Mouse (Mus musculus) ovary, postnatal 14 days (tissue): ENCODE data around the gene Plekhg3.

Experiments used
- DNase-seq: peaks from one replicate; pipeline ENCODE4 v3.0.0; 2022; ENCODE audit warnings: low spot score

Plekhg3 gene

DNA sequence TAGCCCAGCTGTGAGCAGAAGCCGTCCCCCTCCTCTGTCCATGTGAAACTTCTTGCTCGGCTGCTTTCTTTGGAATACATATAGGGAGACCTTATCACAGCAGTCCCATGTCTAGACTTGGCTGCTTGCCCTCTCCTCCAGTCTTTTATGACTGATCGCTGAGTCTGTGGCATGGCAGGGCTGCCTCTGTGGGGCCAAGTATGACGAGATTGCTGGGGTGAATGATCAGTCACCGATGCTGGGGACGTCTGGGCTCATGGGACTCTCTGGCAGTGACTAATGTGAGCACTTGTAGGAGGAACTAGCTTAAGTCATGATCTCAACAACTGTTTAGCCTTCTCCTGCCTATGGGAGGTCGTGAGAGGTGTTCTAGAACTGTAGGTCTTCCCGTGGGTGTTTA lies 21.6 kb downstream of the Plekhg3 start:
- no peak for DNase-seq

DNA sequence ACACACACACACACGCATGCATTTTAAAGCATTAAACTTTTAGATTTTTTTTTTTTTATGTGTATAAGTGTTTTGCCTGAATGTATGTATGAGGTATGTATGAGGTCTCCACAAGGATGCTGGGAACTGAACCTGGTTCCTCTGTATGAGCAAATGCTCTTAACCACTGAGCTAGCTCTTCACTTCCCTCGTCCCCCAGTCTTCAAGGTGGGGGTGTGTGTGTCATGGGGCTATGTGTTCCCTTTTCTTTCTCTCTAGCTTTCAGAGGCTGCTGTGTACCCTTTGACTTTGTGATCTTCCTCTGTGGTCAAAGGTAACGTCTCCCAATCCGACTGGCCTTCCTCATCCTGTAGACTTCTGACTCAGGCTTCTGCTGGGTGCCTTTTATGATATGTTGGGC lies 22.3 kb downstream of the Plekhg3 start:
- DNase-seq, result no peak

DNA sequence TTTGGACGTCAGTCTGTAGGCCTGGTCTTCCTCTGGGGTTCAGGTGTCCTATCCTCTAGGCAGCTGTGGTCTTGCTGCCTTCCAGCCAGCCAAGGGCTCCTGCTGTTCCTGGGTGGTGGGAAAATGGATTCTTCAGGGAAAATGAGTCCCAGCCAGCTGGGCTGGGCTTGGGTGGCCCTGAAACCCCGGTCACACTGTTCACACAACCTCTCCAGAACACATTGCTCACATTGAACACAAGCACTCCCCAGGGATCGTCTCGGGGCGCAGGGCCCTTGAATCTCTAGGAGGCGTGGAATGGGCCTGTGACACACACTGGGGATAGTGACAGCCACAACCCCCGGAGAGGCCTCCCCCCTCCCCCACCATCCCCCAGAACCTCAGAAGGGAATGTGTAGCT lies 23.2 kb downstream of the Plekhg3 start:
- DNase-seq, result no peak

DNA sequence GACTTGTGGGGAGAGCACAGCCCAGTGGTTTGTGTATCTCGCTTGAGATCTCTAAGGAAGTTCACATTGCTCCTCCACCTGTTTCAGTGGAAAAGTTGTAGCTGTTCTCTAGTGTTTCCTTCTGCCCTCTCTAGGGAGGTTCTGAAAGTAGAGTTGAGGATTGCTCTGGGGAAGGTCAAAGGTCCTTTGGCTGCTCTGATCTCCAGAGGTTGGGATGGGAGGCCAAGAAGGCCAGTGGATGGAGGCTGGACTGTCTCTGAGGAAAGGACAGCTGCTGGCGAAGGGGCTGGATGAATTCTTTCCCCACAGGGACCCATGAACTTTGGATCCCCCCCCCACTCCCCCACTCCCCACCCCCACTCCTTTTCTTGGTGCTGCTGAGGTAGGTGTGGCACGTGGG lies 23.7 kb downstream of the Plekhg3 start:
- no peak for DNase-seq

DNA sequence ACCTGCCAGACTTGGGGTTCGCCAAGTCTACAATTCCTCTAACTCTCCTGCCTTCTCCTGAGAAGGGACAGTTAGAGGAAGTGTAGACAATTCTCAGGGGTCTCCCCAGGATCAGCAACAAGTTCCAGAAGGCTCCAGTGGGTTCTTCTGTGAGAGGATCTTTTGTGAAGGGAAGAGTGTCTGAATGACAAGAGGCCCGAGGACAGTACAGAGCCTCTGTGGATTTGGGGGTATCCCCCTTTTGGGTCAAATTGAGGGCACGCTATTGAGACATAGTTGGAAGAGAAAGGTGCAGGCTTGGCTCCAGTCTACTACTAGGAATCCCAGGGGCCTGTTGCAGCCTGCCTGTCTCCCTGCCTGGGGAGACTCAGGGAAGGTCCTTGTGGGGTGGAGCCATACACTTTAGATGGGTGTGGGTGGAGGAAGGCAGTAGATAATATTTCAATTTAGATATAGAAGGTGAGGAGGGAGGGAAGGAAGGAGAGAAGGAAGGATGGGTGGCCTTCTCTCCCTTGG lies 24.2 kb downstream of the Plekhg3 start:
- DNase-seq, result no peak

DNA sequence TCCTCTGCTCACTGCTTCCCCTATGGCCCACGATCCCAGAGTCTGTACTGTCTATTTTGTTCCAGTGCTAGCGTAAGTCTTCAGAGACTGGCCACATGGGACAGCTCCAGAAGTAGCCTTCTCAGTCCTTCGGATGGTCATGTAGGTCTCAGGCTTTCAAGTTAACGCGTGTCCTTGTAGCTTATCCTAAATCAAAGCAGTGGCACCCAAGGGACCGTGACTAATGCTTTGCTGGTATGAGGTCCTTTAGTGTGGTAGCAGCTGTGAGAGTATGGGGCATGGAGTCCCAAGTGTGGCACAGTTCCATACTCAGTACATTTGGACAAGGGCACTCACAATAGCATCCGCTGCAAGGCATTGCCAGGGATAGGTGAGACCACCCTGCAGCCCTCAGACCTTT lies 25.5 kb downstream of the Plekhg3 start:
- DNase-seq, result no peak

DNA sequence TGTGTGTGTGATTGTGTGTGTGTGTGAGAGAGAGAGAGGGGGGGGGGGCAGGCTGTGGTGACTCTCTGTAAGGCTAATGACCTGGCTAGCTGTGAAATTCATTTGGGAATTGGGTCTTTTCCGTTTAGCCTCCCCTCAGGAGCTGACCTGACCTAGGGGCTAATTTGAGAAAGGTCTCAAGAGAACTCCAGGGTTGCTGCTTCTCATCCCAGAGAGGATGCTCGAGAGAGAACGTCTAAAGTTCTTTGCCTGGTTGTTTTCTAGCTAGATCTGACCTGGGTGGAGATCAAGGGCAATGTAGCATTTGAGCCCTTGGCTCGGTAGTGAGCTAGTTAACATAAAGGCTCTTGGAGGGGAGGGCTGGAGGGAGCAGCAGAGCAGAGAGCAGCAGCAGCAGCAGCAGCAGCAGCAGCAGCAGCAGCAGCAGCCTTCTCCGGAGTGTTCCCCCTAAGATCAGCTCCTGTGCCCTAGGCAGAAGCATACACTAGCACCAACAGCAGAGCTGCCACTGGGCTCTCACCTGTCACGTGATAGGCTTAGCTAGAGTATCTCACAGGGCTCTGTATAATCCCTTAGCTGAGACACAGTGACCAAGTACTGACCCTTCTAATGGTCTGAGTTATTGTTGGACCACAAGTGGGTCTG lies 26.2 kb downstream of the Plekhg3 start:
- DNase-seq, result no peak

DNA sequence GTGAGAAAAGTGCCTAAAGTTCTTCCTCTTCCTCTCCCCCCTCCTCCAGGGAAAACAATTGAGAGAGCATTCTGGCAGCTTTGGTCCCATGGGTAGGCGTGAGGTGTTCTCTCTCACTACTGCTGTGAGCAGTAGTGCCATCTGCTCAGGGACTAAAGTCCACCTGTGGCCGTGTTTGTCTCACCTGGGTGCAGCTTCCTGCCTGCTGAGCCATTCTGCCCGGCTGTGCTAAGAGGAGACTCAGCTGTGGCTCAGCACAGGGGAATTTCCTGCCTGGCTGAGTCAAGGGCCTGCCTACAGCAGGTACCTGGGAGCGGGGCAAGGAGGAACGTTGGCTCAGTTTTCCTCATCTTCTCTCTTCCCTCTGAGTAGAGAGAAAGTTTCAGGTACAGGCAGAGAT lies 27.5 kb downstream of the Plekhg3 start:
- no peak for DNase-seq

DNA sequence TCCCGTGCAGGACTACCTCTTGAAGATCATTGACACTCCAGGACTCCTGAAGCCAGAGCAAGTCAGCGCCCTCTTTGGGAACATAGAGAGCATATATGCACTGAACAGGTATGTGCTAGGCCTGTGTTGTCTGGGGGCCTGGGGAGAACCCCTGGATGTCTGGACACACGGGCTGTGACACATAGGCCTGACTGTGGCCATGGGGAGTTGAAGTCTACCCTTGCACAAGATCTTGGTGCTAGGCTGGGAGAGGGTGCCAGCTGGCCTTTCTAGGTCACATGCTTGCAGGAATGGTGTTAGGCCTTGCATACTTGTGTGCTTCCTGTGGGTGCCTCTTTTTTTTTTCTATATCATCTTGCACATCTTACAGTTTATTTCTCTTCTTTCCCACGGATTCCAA lies 31.5 kb downstream of the Plekhg3 start:
- DNase-seq, result no peak

DNA sequence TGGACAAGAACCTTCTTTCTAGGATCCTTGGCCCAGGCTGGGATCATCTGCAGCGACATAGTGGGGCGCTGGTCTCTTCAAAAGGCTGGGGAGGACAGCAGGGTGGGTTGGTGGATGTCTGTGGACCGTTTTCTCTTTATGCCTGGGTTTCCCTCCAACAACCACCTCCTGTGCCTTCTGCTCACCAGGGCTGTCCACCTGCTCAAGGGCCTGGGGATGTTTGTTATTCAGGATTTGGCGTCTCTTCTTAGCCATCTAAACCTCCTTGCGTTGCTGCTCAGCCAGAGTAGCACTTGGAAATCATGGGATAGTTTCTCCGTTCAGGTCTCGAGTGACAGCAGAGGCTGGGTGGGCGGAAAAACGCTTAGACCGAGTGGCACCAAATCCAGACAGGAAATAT lies 35.6 kb downstream of the Plekhg3 start:
- no peak for DNase-seq

DNA sequence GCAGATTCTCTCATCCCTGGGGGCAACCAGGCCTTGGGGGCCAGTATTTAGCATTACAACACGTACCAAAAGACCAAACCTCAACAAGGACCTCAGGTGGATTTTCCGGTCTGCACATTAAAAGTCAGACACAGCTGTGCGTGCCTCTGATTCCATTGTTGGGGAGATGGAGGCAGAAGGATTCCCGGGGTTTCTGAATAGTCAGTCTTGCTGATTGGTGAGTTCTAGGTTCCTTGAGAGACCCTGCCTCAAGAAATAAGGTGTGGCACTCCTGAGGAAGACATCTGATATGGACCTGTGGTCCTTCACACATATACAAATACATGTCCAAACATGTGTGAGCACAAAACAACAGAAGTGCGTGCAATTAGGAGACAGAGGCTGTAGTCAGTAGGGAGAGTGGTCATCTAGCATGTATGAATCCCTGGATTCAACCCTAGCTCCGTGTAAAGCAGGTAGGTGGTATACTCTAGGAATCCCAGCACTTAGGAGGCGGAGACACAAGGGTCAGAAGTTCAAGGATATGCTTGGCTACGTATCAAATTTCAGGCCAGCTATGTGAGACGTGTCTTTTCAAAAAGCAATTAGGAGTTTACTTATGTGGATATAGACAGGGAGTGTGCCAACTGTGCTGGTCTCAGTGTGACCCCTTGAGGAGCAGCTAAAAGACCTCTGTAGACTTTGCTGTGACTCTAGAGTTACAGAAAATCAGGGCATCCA lies 39.7 kb downstream of the Plekhg3 start:
- no peak for DNase-seq

DNA sequence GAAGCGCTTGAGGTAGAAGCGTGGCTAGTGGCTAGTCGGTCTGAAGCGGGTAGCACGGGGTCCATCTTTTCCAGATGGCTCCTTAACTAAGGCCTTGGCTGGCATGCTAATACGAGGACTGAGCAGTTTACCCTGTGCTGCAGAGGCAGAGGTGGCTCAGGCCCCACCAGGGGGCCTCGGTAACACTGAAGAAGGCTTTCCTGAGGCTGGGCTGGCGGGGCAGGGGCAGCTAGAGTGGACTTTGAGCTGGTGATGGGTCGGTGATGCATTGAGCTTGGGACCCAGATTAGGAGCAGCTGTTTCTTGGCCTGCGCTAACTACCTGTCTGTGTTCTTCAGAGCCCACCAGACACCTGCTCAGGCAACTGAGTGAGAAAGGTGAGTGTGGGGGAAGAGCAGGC lies 40.6 kb downstream of the Plekhg3 start:
- no peak for DNase-seq

DNA sequence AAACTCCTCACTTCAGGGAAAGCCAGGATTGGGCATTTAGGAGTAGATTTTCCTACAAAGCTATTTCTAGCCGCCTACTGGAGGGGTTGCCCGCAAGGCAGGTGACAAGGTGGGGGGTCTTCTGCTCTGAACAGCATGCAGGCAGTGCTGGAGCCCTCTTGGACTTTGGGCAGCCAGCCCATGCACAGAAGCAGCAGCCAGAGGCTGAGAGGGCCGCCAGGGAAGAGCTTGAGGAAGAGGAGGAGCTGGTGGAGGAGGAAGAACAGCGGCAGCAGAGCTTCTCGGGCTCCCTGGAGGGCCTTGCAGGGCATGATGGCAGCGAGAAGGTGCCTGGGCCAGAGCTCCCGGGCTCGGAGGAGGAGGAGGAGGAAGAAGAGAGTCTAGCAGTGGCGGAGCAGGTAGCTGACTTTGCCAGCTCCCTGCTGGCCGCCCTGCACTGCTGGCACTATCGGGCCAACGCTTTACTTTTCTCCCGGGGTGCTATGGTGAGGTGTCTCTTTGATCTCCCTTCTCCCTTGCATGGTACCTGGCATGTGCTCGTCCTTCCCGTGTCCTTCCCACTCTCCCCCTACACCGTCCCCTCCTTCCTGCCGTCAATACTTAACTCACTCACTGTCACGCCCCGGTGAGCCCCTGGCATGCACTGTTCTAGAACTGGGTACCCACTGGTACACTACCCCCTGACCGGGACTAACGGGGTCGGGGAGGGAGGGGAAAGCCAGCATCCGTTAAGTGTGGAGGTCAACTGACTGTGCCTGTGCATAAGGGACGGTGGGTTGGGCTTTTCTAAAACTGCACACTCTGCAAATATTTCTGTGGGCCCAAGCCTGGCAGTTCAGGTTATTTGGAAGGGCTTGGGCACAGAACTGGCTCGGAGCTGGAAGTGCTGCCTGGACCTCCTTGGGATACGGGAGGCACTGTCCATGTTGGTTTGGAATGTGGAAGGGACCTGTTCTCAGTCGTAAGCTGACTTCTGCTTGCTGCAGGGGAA lies 41.9 kb downstream of the Plekhg3 start:
- DNase-seq, result no peak

DNA sequence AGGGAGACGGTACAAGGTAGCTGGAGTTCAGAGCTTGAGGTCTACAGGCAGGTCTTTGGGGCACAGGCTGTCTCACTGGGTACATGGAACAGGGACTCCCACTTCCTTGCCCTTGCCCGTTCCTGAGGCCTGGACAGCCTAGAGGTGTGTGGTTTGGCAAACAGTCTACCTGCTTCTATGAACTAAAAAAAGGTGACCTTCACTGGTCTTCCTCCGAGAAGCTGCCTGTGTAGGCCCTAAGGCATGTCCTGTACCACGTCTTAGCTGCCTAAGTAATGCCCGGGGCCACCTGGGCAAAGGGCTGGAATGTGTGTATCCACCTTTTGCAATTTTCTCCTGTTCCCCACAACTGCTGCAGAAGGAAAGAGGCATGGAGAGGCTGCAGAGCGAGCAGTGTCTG lies 42.7 kb downstream of the Plekhg3 start:
- no peak for DNase-seq

DNA sequence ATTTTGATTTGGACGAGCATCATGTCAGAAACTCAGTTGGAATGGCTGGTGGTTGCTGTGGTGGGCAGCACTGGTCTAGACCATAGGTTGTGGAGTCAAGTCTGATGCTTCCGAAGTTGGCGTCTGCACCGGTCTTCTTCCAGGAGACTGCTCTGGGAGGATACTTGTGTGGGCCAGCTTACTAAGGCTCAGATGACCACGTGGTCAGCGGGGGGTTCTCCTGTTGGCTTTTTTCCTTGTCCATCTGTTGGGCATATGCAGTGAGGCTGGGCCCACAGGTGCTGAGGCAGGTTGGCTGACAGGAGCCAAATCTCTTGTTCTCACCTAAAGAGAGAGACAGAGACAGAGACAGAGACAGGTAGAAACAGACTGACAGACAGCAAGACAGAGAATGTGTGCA lies 44.1 kb downstream of the Plekhg3 start:
- DNase-seq, result no peak

DNA sequence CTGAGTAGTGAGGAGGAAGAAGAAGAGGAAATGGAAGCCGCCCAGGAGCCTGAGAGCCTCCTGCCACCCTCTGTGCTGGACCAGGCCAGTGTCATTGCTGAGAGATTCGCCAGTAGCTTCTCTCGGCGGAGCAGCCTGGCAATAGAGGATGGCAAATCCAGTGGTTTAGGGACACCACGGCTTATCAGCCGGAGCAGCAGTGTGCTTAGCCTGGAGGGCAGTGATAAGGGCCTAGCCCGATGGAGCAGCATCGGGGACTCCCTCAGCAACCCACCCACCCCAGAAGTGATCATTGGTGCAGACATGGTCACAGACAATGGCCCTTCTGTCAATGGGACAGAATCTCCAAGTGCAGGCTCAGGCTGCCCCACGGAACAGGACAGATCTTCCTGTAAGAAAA lies 45.4 kb downstream of the Plekhg3 start:
- DNase-seq, result no peak

DNA sequence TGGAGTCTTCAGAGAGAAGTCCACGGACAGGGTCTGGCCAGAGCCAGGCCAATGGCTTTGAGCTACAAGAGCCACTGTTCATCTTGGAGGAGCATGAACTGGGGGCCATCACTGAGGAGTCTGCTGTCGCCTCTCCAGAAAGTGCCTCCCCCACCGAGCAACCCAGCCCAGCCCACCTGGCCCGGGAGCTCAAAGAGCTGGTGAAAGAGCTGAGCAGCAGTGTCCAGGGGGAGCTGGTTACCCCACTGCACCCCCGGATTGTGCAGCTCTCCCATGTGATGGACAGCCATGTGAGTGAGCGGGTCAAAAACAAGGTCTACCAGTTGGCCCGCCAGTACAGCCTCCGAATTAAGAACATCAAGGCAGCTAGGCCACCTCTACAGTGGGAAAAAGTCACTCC lies 46.1 kb downstream of the Plekhg3 start:
- no peak for DNase-seq

DNA sequence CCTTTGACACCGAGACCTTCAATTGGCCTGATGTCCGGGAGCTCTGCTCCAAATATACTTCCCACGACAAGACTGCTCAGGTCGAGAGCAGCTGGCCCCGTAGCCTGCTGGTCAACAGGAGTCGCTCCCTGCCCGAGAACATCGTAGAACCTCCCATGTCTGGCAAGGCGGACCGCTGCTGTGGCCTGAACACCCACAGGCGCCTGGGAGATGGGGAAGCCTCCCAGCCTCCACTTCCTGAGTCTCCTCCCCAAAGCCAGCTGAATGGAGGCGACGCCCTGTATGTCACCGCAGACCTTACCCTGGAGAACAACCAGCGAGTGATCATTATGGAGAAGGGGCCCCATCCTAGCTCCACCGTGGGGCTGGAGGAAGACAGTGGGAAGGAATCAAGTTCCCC lies 47.2 kb downstream of the Plekhg3 start:
- DNase-seq, result no peak

DNA sequence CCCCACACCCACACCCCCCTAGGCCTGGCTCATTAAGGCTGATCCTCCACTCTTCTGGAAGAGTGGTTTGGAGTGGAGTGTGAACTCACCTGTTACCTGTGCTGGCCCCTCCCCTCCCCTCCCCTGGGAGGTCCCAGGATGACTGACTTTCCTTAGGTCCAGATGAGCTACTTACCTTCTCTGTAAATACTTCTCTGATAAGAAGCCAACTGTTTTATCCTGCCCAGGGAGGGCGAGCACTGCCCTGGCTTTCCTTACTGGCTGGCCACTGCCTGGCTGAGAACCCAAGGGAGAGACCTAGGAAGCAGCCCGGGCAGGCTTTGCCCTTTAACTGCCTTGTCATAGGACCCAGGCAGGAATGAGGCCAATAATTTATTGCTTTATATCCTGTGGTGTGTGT lies 47.8 kb downstream of the Plekhg3 start:
- DNase-seq, result no peak

DNA sequence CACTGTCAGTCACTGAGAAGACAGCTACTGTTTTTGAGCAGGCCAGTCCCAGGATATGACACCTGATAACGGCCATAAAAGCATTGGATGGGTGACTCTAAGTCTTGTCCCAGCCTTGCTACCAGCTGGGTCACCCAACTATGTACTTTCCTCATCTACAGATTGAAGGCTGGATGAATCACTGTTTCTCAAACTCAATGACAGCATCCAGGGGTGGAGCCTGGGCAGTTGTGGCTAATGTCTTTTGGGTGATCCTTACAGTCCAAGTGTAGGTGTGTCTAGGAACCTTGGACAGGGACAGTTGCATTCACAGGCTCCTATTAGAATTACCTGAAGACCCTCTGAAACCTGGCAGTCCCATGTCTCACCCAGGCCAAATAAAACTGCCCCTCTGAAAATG lies 49.1 kb downstream of the Plekhg3 start:
- DNase-seq, result no peak

DNA sequence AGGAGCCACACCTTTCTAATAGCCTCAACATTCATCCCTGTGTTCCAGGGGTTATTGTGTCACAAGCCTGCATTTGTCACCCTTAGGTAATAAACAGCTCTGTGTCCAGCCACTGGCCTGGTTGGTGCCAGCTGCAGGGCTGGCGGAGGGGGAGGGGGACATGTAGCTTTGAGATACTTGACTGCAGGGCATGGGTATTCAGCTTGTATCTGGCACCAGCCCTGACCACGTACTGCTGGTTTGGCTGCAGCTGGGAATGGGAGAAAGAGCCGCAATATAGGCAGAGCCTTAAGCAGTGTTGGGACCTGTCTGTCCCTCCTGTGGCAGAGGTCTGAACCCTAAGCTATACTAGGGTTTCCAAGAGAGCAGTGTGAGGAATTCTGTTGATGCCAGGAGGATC lies 51.4 kb downstream of the Plekhg3 start:
- no peak for DNase-seq

DNA sequence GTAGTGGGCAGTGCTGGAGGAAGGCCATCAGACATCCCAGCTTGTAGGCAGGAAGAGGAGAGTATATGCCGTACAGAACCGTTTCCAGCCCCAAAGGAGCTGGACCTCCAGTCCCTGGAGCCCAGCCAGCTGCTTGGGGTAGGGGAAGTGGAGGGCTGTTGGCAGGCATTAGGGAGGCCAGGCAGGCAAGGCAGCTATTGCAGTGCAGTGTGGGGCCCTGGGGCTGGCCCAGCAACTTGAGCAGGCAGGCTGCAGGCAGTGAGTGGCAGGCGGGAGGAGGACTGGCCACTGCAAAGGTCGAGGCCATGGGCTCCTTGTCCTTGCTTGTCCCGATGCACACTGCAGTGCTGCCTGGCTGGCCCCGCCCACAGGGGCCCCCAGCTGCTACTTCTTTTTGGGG lies 52.1 kb downstream of the Plekhg3 start:
- no peak for DNase-seq

DNA sequence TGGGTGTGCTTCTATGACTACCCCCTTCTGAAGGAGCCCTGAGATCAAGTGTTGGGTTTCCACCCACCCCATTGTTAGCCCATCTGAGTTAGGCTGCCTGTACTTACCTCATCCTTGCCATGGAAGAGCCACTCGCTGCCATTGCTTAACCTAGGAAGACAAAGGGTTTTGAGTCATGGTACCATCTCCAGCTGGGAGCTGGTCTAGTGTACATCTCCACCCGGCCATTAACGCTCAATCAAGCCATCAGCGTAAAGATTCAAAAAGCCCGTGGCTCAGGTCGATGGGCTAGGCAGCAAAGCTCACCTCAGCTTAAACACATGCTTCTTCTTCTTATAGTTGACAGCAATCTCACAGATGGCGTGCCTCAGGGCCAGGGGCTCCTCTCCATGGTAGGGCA lies 52.8 kb downstream of the Plekhg3 start:
- no peak for DNase-seq
